Mouse (Mus musculus): Measurements from ENCODE around the gene Tnrc6b. TPM values are rescaled to one million over a fixed set of nuclear protein-coding genes. Genes with fewer than 3 reads are reported as not detected.

Gene Tnrc6b
- polyA plus RNA-seq, 1 experiment from 2014 or later = 21.2 TPM

DNA sequence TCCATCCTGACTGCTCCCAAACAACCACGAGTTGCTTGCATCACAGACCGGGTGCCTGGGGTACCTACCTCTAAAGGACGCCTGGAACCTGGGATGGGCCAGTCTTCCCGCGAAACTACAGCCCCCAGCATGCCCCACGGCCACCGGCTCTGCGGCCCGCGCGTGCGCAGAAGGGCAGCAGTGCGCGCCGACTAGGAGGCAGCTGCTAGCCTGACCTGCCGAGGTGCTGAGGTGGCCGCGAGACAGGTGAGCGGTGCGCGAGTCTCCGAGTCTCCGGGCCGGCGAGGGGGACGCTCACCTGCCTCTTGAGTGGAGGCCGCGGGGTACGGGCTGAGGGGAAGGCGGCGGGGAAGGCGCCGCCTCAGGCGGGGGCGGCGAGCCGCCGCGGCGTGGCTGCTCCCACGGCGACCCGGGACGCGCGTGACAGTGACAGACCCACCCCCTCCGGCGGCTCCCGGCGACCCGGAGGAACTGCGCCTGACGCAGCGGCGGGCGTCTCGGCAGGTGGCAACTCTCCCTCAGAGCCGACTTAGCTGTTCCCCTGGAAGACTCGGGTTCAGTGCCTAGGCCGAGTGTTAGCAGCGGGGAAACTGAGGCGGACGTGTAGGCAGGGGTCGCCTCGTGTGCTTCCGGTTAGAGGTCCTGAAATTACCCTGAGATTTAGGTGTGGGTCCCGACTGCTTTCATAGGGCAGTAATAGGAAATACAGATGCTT, 266.7 kb downstream of the Tnrc6b start, which contains the start of gene Sgsm3:
Gene Sgsm3 (plus strand): TSS at position 146 of the 715 bp plus-strand sequence.
- Histone ChIP-seq H3K36me3 (ENCODE audit: control insufficient read depth, insufficient read depth) (no peaks in the 10 kb centered on the region), H3K27me3 (ENCODE audit: control insufficient read depth, insufficient read depth, low read length) (no peaks in the 10 kb centered on the region), H3K27ac (ENCODE audit: low read length) (no peak within 1 kb of the TSS), H3K4me2 (ENCODE audit: low read depth, low read length) (peak within 1 kb of the TSS; percentile 91), H3K4me1 (ENCODE audit: control insufficient read depth, insufficient read depth, low read length) (peaks cover 12% of the 10 kb centered on the region), H3K9ac (ENCODE audit: low read length) (peak within 1 kb of the TSS; percentile 87), H3K4me3 (ENCODE audit: low read length) (peak within 1 kb of the TSS; percentile 92), H3K9me3 (replicated peaks; ENCODE audit: control insufficient read depth, low read length) (no peaks in the 10 kb centered on the region)
- peak; percentile 84 for ATAC-seq (replicated peaks; ENCODE audit: extremely low read depth, insufficient read depth, low FRiP score)
- WGBS = under 1% methylated on average over 67 of the region's 67 CpGs

DNA sequence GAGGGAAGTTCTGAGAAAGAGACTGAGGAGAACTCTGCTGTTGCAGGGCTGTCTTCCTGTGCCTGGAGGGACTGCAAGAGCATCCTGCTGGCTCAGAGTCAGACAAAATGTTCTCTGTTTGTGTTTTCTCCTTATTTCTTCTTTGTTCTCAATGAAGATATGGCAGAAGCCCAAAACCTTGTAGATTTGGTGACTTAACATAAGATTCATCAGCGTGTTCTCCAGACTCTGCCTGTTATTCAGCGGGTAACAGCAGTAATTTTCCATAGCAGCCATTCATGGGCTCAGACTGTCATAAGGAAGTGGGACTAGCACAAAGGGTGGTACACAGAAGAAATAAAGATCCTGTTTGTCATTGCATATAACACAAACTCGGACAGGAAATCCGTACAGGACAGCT, 268.5 kb downstream of the Tnrc6b start:
- H3K4me3 ChIP-seq (ENCODE audit: low read length) = no peak overlapping the region
- ATAC-seq (replicated peaks; ENCODE audit: extremely low read depth, insufficient read depth, low FRiP score) = no peak
- no peak overlapping the region for H3K4me2 ChIP-seq (ENCODE audit: low read depth, low read length)
- H3K27me3 ChIP-seq (ENCODE audit: control insufficient read depth, insufficient read depth, low read length) = no peaks in the 10 kb centered on the region
- H3K4me1 ChIP-seq (ENCODE audit: control insufficient read depth, insufficient read depth, low read length) = peaks cover 12% of the 10 kb centered on the region
- H3K9ac ChIP-seq (ENCODE audit: low read length) = no peak overlapping the region
- H3K9me3 ChIP-seq (replicated peaks; ENCODE audit: control insufficient read depth, low read length) = no peaks in the 10 kb centered on the region
- no peaks in the 10 kb centered on the region for H3K36me3 ChIP-seq (ENCODE audit: control insufficient read depth, insufficient read depth)
- WGBS = 58% methylated on average over 4 of the region's 4 CpGs
- peak overlapping the region; percentile 16; the same call in 1 of the 2 replicates for H3K27ac ChIP-seq (ENCODE audit: low read length)

DNA sequence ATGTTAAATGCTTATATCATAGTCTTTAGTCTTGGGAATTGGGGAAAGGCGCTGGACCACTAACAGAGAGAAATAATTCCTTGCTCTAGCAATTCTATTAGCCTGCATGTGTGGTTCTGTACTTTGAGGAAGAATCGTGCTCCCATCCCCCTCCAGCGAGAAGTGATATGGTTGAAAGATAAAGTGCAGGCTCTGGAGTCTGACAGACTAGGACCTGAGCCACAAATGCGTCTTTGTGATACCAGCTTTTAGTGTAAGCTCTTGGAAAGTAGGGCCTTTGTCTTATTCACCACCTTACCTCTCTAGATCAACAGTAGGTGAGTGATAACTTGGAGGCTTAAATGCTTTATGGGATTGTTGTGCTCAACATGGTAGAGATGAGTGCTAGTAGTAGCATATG, 270.1 kb downstream of the Tnrc6b start:
- WGBS = 55% methylated on average over 4 of the region's 4 CpGs
- H3K27ac ChIP-seq (ENCODE audit: low read length) = no peak overlapping the region
- no peak overlapping the region for H3K4me3 ChIP-seq (ENCODE audit: low read length)
- H3K9ac ChIP-seq (ENCODE audit: low read length) = no peak overlapping the region
- ATAC-seq (replicated peaks; ENCODE audit: extremely low read depth, insufficient read depth, low FRiP score) = no peak
- H3K36me3 ChIP-seq (ENCODE audit: control insufficient read depth, insufficient read depth) = no peaks in the 10 kb centered on the region
- H3K4me1 ChIP-seq (ENCODE audit: control insufficient read depth, insufficient read depth, low read length) = peaks cover 12% of the 10 kb centered on the region
- H3K27me3 ChIP-seq (ENCODE audit: control insufficient read depth, insufficient read depth, low read length) = no peaks in the 10 kb centered on the region
- H3K9me3 ChIP-seq (replicated peaks; ENCODE audit: control insufficient read depth, low read length) = no peaks in the 10 kb centered on the region
- H3K4me2 ChIP-seq (ENCODE audit: low read depth, low read length) = no peak overlapping the region

DNA sequence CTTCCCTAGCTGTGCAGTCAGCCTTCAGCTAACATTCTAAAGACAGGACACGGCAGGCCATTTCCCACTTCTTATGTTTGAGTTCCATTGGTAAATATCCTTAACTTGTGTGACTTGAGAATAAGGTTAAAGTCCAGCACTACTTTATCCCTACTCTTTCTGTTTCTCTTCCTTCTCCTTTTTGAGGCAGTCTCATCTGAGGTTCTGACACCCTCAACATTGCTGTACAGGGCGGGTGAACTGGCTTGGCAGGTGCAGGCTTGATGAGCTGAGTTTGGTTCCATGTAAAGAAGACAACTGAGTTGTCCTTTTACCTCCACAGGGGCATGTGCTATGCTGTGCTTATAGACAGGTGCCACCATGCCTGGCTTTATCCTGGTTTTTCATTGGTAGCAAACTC, 272.2 kb downstream of the Tnrc6b start:
- Histone ChIP-seq H3K4me1 (ENCODE audit: control insufficient read depth, insufficient read depth, low read length) (peaks cover 7% of the 10 kb centered on the region), H3K36me3 (ENCODE audit: control insufficient read depth, insufficient read depth) (no peaks in the 10 kb centered on the region), H3K4me3 (ENCODE audit: low read length) (no peak overlapping the region), H3K9me3 (replicated peaks; ENCODE audit: control insufficient read depth, low read length) (no peaks in the 10 kb centered on the region), H3K4me2 (ENCODE audit: low read depth, low read length) (no peak overlapping the region), H3K9ac (ENCODE audit: low read length) (no peak overlapping the region), H3K27ac (ENCODE audit: low read length) (no peak overlapping the region), H3K27me3 (ENCODE audit: control insufficient read depth, insufficient read depth, low read length) (no peaks in the 10 kb centered on the region)
- 87% methylated on average over 2 of the region's 2 CpGs for WGBS
- ATAC-seq (replicated peaks; ENCODE audit: extremely low read depth, insufficient read depth, low FRiP score) = no peak

DNA sequence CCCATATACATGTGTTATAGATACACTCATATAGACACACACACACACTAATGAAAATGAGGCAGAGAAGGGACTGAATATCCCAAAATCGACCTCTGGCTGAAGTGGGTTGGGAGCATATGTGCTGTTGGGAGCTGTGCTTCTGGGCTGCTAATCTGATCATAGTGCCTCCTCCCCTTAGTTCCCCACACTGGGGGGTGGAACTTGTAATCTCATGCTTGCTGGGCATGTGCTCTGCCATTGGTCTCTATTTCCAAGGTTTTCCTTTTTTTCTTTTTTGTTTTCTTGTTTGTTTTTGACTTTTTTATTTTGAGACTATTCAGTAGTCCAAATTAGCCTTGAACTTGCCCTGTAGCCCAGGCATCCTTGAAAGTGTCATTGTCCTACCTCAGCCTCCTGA, 277.2 kb downstream of the Tnrc6b start:
- H3K4me1 ChIP-seq (ENCODE audit: control insufficient read depth, insufficient read depth, low read length) = no peaks in the 10 kb centered on the region
- H3K27me3 ChIP-seq (ENCODE audit: control insufficient read depth, insufficient read depth, low read length) = no peaks in the 10 kb centered on the region
- no peaks in the 10 kb centered on the region for H3K9me3 ChIP-seq (replicated peaks; ENCODE audit: control insufficient read depth, low read length)
- H3K36me3 ChIP-seq (ENCODE audit: control insufficient read depth, insufficient read depth) = no peaks in the 10 kb centered on the region
- H3K4me3 ChIP-seq (ENCODE audit: low read length) = no peak overlapping the region
- no peak for ATAC-seq (replicated peaks; ENCODE audit: extremely low read depth, insufficient read depth, low FRiP score)
- no peak overlapping the region for H3K9ac ChIP-seq (ENCODE audit: low read length)
- no peak overlapping the region for H3K27ac ChIP-seq (ENCODE audit: low read length)
- 30% methylated on average over 1 of the region's 1 CpGs for WGBS
- H3K4me2 ChIP-seq (ENCODE audit: low read depth, low read length) = no peak overlapping the region

DNA sequence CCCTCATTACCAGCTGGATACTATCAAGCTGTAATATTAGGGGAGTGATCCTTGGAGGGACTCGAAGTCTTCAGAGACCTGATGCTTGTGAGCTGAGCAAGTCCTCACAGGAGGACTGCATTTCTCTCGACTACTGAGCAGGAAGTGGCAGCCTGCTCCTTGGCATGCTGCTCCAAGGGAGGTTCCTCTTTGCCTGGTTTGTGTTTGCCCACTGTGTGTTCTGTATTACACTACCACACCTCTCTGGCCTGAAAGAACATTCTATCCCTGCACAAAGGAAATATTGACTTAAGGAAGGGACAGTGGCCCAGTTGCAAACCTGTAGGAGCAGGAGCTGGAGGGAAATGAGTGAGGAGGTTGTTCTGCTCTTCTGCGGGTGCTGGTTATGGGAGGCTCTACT, 278.6 kb downstream of the Tnrc6b start:
- Histone ChIP-seq H3K27me3 (ENCODE audit: control insufficient read depth, insufficient read depth, low read length) (no peaks in the 10 kb centered on the region), H3K27ac (ENCODE audit: low read length) (no peak overlapping the region), H3K4me1 (ENCODE audit: control insufficient read depth, insufficient read depth, low read length) (no peaks in the 10 kb centered on the region), H3K9me3 (replicated peaks; ENCODE audit: control insufficient read depth, low read length) (no peaks in the 10 kb centered on the region), H3K4me2 (ENCODE audit: low read depth, low read length) (no peak overlapping the region), H3K9ac (ENCODE audit: low read length) (no peak overlapping the region), H3K4me3 (ENCODE audit: low read length) (no peak overlapping the region), H3K36me3 (ENCODE audit: control insufficient read depth, insufficient read depth) (0 out of 2 replicates have a peak, but pooled peaks cover 2% of the 10 kb centered on the region)
- no peak for ATAC-seq (replicated peaks; ENCODE audit: extremely low read depth, insufficient read depth, low FRiP score)
- 60% methylated on average over 3 of the region's 3 CpGs for WGBS

Small RNAs within 50 kb of the gene (microRNA-seq; reads per million reads assigned to microRNA genes)
- 12.2 reads per million, percentile 29 among the genes with 10 or more reads in this experiment for gene Mir5113

Other genes starting within 250 kb of the Tnrc6b start
- gene Enthd1, start 146.2 kb upstream of the Tnrc6b start, polyA plus RNA-seq (2015; fragmentation: Nextera tagmentation; extraction: Ambion mirVana) = not detected in 2 replicates
- 3.0 and 4.9 TPM in 2 replicates for gene Grap2, start 138.7 kb upstream of the Tnrc6b start, polyA plus RNA-seq (2015; fragmentation: Nextera tagmentation; extraction: Ambion mirVana)
- 0.60 and 0.81 TPM in 2 replicates for gene Fam83f, start 39.5 kb upstream of the Tnrc6b start, polyA plus RNA-seq (2015; fragmentation: Nextera tagmentation; extraction: Ambion mirVana)
- gene Adsl, start 237.2 kb downstream of the Tnrc6b start, polyA plus RNA-seq (2015; fragmentation: Nextera tagmentation; extraction: Ambion mirVana) = 167 and 175 TPM in 2 replicates